Mouse (Mus musculus): Measurements from ENCODE around the gene Tbx10.
A peak's percentile ranks its signal among the peaks of the same experiment; 100 is the strongest.
"Not testable (repeated sequence)": the region's sequence is repeated elsewhere in the genome, so short reads cannot be mapped to it uniquely, and the experiment has no call there.

The Tbx10 gene

DNA sequence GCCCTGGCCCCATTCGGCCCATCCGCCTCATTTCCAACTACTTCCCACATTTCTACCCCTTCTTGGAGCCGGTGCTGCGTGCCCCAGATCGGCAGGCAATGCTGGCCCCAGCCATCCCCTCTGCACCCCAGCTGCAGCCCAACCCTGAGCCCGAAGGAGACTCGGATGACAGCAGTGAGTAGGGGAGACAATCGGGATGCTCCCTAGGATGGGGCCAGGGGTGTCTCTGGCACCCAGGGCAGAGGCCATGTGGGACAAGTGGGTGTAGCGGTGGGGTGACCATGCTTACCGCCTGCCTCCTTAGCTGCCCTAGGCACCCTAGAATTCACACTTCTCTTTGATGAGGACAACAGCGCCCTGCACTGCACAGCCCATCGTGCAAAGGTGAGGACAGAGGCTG is 11.1 kb downstream of the Tbx10 start:
- no peak for DNase-seq (ENCODE audit: low read depth, low spot score)

DNA sequence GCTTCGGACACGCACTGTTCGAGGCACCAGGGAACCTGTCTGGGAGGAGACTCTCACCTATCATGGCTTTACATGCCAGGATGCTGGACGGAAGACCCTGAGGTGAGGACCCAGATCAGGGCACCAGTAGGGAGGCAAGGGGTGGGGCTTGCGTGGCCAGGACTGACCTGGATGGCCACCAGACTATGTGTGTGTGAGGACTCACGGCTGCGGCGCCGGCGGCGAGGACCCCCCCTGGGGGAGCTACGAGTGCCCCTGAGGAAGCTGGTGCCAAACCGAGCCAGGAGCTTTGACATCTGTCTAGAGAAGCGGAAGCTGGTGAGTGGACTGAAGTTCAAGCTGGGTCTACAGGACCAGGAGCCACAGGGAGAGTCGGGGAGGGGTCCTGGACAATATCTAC is 11.8 kb downstream of the Tbx10 start:
- DNase-seq (ENCODE audit: low read depth, low spot score): no peak

DNA sequence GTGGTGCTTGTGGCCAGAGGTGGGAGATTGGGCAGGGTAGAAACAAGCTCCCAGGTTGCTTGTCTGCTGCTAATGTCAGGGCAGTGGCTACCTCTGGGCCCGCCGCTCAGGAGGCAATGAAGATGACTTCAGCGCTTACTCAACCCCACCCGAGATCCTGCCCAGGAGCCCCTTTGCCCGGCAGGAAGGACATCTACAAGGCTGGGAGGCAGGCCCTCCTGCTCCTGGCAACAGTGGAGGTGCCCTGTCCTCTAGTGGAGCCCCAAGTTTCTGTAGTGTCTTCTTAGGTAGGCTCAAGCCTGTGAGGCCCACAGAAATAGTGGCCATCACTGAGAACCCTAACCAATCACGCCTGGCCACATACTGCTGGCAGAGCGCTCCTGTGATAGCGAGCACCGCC is 12.5 kb downstream of the Tbx10 start:
- DNase-seq (ENCODE audit: low read depth, low spot score): no peak

DNA sequence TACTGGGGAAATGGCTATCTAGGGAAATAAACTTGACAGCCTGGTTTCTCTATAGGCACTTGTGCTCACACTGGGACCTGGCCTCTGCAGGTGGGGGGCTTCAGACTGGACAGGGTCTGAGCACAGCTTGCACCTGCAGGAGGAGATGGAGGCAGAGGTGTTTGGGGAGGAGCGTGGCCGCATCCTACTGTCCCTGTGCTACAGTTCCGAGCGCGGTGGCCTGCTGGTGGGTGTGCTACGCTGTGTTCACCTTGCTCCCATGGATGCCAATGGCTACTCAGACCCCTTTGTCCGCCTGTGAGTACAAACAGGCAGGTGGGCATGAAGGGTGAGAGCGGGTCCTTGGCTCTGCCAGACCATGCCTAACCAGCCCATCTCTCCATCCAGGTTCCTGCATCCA is 13.4 kb downstream of the Tbx10 start:
- DNase-seq (ENCODE audit: low read depth, low spot score): no peak

DNA sequence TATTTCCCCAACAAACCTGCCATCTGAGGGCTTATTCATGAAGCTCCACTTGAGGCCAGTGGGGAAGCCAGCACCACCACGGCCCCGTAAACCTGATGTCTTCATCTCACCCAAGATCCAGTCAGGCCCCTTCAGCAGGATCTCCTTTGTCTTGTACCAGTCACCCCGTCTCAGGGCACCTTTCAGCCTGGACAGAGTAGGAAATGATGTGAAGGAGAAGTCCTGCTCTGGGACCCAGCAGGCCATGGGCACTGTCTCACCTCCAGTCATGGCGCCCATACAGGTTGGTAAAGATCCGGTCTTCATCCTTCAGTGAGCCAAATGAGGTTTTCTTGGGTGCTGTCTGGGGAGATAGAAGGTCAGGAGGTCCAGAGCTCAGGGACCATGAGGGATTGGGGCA is 18.5 kb downstream of the Tbx10 start:
- no peak for DNase-seq (ENCODE audit: low read depth, low spot score)

DNA sequence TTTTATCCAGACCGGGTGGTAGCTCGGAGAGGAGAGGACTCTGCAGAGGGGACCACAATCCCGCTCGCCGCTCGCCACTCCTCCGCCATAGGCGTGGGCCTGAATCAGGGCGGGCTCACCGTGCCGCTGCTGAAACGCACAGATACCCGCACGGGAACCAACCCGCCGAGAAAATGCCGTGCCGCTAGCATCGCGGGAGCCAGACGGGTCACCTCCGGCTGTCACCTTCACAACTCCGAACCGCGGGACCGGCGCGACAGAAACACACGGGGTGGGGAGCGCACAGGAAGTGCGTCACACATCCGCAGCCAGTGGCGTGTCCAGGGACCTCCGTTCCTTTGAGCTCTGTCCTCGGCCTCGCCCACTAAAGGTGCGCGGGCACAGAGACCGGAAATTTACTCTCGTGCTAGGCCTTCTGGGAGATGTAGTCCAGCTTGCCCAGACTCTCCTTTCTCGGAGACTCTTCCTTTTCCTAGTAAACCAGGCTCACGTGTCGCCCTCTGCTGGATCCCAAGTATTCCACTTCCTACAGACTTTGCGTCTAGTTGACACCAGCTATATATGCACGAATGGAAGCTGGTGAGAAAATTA is 20.0 kb downstream of the Tbx10 start, which contains the start of gene Ndufv1:
Gene Ndufv1, minus strand, starts transcription at position 375 of the 591 bp plus-strand sequence.
- DNase-seq (ENCODE audit: low read depth, low spot score): peak; percentile 97

DNA sequence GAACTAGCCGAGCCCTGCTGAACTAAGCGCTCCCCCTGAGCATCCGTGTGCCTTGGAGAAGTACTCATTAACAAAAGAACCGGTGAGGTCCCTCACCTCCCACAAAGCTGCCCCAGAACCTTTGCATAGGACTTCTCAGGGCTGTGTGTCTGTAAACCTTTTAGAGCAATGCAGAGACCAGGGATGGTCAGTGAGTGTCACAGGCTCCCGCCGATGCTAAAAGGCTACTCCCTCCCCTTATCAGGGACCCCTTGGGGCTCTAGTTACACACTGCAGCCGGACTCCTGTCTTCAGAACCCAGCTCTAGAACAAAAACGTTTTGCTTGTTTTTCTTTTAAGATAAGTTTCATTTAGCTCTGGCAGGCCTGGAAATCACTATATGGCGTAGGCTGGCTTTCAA is 20.5 kb downstream of the Tbx10 start:
- no peak for DNase-seq (ENCODE audit: low read depth, low spot score)

DNA sequence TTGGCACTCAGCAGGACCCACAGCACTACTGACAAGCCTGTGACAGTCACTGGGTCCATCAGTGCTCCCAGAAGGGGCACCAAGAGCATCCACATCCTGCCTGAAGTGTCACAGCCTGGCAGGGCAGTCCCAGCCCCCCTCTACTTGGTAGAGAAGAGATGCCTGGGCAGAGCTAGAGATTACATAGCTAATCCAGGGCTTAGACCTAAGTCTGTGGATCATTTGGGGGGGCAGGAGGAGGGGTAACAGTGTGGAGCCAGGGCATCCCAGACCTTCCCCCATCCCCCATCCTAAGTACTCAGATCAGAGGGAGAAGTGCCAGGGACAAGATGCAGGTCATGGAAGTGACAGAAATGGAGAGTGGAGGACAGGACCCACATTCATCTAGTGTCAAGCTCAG is 22.2 kb downstream of the Tbx10 start:
- DNase-seq (ENCODE audit: low read depth, low spot score): peak; percentile 88

DNA sequence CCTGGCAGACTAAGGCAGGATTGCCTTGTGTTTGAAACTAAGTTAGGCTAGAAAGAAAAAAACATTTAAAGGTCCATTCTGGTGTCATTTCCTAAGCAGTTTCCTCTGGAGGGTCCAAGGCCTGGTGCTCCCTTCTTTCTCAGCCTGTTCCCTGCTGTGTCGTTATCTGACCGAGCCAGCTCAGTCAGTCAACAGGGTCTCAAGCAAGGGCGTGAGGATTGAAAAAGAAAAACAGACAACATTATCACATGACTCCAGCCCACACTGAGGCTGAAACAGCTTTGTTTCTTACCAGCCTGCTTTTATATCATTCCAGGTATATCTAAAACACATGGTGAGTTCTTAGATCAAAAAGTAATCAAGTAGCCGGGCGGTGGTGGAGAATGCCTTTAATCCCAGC is 23.1 kb downstream of the Tbx10 start:
- DNase-seq (ENCODE audit: low read depth, low spot score): no peak

DNA sequence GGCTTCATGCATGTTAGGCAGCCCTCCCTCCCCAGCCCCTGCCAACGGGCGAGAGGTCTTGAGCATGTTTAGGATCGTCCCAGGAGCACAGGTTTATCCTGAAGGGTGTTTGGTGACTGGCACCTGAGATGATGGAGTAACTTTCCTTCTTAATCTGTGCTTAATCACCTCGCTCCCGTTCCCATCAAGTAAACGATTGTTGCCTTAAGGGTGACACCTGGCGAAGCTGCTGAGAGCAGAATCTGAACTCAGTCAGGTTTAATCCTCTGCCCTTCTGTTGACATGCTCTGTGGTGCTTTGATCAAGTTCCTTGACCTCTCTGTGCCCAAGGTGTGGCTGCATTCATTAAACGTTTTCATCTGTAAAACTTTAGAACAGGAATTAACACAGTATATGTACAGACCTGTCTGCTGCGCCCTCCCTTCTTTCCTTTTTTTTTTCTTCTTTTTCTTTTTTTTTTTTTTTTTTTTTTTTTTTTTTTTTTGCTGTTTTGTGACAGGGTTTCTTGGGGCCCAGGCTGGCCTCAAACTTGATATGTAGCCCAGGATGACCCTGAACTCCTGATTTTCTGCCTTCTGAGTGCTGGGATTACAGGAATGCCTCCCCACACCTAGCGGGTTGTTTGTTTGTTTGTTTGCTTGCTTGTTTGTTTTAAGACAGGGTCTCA is 25.5 kb downstream of the Tbx10 start:
- DNase-seq (ENCODE audit: low read depth, low spot score): no peak

DNA sequence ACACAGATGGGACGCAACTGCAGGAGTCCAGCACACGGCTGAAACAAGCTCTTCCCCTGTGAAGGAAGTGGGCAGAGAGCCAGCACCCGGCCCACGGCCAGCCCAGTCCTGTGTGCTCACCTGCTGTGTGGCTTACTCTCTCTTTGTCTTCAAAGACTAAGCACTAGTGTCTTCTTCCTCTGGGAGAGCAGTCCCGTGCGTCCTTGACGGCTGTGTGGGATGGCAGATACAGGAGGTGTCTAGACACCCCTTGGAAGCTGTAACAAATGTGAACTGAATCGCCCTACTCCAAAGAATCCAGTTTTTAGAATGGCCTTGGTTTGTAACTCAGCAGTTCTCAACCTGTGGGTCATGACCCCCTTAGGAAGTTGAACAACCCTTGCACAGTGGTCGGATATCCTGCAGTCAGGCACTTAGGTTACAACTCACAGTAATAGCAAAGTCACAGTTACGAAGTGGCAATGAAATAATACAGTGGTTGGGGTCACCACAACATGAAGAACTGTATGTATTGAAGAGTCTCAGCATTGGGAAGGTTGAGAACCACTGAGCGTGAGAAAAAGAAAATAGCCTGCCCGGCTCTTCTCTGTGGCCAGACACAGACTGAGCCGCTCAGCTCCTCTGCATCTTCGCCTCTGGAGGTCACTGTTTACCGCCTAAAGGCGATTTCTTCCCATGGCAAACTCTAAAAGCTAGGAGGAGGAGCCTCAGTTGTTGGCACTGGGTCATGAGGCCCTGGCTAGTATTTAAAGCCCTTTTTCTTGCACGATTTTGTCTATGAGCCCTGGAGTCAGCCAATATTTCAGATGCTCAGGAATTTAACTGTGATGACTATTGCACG is 26.4 kb downstream of the Tbx10 start:
- DNase-seq (ENCODE audit: low read depth, low spot score): peak; percentile 79

DNA sequence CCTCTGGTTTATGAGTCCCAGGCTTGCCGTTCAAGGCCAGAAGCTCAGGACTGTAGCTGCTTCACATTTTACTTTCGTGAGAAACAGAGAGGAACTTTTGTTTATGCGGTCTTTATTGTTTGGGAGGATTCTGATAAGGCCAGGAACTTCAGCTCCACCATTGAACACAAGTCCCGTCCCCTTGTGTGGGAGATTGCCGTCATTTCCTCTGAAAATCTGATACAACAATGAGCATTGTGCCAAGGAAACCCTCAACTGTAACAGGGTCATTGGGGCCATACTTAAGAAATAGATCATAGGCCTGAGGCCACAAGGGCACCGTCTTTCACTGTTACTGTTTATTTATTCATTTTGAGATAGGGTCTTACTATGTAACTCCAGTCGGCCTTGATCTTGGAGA is 30.6 kb downstream of the Tbx10 start:
- no peak for DNase-seq (ENCODE audit: low read depth, low spot score)

DNA sequence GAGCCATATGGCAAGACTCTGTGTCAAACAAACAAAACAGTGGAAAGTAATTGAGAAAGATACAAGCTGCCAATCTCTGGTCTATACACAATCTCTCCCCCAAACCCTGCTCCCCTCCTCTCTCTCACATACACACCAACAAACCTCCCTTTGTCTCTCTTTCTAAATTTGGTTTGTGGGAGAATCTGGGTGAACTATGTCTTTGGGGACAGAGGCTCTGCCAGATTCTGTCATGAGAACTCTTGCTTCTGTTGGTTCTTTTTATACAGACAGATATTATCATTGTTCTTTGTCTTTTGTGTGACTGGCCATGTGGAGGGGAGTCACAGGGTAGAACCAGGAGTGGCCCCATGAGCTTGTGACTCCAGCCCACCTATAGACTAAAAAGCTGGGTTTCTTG is 35.0 kb downstream of the Tbx10 start:
- no peak for DNase-seq (ENCODE audit: low read depth, low spot score)

DNA sequence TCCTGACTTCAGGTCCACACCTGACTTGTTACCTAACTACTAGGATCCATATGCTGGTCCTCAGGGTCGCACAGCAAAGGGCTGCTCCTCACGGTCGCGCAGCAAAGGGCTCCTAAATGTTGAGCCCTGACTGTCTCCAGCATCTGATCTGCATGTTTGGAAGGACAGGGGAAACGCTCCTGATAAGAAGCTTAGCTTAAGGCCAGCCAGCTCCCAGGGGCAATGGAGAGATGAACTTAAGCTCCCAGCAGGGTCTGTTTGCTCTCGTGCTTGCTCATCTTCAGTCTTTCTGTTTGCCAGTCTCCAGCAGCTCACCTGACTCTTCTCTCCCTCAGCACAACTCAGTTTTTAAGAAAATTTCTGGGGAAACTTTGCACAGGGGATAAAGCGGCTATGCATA is 40.1 kb downstream of the Tbx10 start:
- no peak for DNase-seq (ENCODE audit: low read depth, low spot score)

DNA sequence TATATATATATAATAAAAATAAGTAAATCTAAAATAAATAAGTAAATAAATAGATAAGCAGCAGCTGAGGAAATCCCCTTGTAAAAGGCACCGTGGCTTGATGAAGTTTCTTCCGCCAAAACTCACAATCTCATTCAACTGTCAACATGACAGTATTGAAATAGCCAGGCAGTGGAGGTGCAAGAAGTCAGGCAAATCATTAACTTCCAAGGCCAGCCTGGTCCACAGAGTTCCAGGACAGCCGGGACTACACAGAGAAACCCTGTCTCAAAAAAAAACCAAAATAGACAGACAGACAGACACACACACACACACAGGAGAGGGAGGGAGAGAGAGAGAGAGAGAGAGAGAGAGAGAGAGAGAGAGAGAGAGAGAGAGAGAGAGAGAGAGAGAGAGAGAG is 40.7 kb downstream of the Tbx10 start:
- DNase-seq (ENCODE audit: low read depth, low spot score): no peak

DNA sequence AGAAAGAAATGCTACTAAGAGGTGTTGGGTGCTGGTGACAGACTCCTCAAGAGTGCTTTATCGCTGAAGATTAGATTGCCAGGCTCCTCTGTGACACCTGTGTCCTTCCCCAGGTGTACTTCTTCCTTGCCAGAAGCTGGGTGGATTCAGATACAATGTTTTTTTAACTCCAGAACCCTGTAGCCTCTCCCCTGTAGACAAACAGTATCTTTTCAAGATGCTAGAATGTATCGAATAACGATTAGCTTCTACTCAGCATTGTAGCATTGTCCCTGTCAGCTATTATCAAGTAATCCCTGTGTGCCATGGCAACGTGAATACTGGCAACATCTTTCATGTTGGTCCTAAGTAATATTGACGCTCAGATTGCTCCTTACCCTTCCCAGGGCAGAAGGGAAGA is 41.2 kb downstream of the Tbx10 start:
- DNase-seq (ENCODE audit: low read depth, low spot score): no peak

DNA sequence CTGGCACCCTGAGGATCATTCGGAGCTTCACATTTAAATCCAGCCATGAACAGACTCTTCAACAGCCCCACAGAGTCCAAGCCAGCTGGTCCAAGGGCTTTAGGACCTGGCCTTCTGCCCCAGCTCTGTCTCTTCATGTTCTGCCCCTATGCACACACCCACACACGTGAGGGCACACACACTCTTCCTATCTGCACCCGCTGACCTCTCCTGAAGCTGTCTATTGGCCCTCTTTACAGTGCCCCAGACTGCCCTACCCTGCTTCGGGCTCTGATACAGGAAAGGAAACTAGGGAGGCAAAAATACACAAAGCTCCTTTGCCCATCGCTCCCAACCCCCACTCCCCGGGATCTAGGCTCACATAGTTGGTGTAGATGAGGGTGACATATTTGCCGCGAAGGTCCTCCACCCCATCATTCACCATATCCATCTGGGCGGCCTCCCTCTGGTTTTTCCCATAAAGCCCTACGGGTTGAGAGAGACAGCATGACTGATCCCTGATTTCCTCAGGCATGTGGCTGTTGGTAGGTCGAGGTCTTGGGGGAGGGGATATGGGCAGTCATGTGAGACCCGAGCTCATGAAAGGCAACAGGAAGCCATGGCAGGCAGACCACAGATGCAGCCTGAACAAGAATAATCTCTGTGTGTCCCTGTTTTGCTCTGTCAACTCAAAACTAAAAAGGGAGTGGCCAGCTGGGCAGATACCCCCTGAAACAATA is 43.9 kb downstream of the Tbx10 start:
- no peak for DNase-seq (ENCODE audit: low read depth, low spot score)

DNA sequence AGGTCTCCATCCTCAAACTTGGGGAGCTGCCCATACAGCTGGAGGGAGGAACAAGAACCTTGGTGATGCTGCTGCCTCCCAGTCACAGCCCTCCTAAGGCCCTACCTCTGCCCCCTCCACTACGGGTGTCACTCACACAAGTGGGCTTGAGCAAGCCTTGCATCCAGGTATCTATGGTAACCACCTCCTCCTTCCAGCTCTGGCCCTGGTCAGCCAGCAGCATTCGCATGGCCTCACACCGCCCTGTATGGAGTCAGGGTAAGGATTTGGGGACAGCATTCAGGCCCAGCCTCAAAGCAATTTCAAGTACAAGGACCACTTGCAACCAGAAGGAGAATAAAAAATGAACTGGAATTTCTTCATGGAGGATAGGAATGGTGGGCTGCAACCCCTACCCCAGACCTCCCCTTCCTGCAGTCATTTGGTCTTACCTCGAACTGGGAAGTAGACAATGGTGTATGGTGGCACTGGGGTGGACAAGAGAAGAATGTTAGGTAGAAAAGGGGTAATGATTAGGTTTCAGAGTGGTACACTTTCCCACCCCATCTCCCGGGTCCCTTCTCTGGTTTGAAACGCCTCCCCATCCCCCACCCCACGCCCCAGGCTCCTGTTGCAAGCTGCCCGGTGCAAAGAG is 44.7 kb downstream of the Tbx10 start:
- not testable (repeated sequence) for DNase-seq (ENCODE audit: low read depth, low spot score)

DNA sequence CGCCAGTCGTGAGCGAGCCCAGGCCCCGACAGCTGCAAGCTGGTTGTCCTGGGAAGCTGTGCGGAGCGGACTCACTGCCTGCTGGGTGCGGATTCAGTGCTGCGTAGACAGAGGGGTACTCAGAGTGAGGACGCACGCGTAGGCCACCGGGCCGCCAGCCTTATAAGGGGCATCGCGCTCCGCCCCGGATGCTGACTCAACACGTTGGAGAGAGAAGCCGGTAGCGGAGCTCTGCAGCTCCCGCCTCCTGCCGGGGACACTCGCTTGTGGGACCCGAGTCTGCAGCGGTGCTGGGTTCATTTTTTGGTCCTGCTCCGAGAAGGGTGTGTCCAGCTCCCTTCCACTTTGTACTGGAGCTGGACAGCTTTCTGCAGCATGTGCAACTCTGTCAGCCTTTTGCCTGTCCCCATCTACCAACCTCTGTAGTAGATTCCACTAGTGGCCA is 45.3 kb downstream of the Tbx10 start, which contains the start of gene Gstp1:
Gene Gstp1, minus strand, starts transcription at position 198 of the 445 bp plus-strand sequence.
- peak; percentile 65 for DNase-seq (ENCODE audit: low read depth, low spot score)

DNA sequence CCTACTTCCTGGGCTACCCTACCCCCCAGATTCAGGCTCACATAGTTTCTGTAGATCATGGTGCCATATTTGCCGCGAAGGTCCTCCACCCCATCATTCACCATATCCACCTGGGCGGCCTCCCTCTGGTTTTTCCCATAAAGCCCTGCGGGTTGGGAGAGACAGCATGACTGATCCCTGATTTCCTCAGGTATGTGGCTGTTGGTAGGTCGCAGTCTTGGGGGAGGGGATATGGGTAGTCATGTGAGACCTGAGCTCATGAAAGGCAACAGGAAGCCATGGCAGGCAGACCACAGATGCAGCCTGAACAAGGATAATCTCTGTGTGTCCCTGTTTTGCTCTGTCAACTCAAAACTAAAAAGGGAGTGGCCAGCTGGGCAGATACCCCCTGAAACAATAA is 48.4 kb downstream of the Tbx10 start:
- DNase-seq (ENCODE audit: low read depth, low spot score): not testable (repeated sequence)

DNA sequence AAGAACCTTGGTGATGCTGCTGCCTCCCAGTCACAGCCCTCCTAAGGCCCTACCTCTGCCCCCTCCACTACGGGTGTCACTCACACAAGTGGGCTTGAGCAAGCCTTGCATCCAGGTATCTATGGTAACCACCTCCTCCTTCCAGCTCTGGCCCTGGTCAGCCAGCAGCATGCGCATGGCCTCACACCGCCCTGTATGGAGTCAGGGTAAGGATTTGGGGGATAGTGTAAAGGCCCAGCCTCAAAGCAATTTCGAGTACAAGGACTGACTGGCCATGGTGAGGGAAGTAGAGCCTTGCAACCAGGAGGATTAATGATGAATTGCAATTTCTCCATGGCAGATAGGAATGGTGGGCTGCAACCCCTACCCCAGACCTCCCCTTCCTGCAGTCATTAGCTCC is 48.9 kb downstream of the Tbx10 start:
- not testable (repeated sequence) for DNase-seq (ENCODE audit: low read depth, low spot score)
